ENCODE assay signal across 10 mouse cellular contexts in genomic region chrX:101733288-101733687, GRCm38 (mm10). TPM values are rescaled to one million over a fixed set of nuclear protein-coding genes. Genes with fewer than 3 reads are reported as not detected.
"Had no signal": no experiment of that assay in that cellular context is flagged by ENCODE, and none has a peak within 500 bp of the region (broad histone marks: within the 10 kb centered on the region; RNA-seq: fewer than 3 reads in every experiment).

No protein-coding gene starts in this region.

- H3K9ac ChIP-seq: liver, embryonic 14.5 days; midbrain, embryonic 15.5 days; neural tube, embryonic 12.5 days had no signal

- H3K27ac ChIP-seq: layer of hippocampus, adult 2 months; liver, embryonic 14.5 days; midbrain, embryonic 10.5 days; midbrain, embryonic 15.5 days; neural tube, embryonic 12.5 days had no signal

- H3K4me1 ChIP-seq: midbrain, embryonic 10.5 days; midbrain, embryonic 15.5 days; neural tube, embryonic 12.5 days had no signal

- H3K4me3 ChIP-seq: layer of hippocampus, adult 2 months; midbrain, embryonic 10.5 days; midbrain, embryonic 15.5 days; neural tube, embryonic 12.5 days had no signal

- DNase-seq: retina, postnatal 1 day had no signal

- H3K4me2 ChIP-seq: midbrain, embryonic 15.5 days; neural tube, embryonic 12.5 days had no signal

- H3K9me3 ChIP-seq: midbrain, embryonic 10.5 days; midbrain, embryonic 15.5 days; neural tube, embryonic 12.5 days had no signal

- ATAC-seq: midbrain, embryonic 15.5 days had no signal

- H3K36me3 ChIP-seq: midbrain, embryonic 10.5 days; midbrain, embryonic 15.5 days; neural tube, embryonic 12.5 days had no signal

- H3K27me3 ChIP-seq: midbrain, embryonic 15.5 days; neural tube, embryonic 12.5 days had no signal

RNA-seq across cellular contexts. Expression of gene Cxcr3, which starts 0.8 kb away (rescaled TPM):
- total RNA-seq: layer of hippocampus, postnatal 14 days; left cerebral cortex, adult 18-20 months; left cerebral cortex, postnatal 10 days; left cerebral cortex, postnatal 4 days had no signal
- polyA plus RNA-seq: midbrain, embryonic 10.5 days had no signal
